Mouse (Mus musculus): ENCODE results near the gene Tln1. TPM values are rescaled to one million over a fixed set of nuclear protein-coding genes. Genes with fewer than 3 reads are reported as not detected.

Gene Tln1
- polyA plus RNA-seq, 1 experiment from 2014 or later = 64.6 TPM

- no peak overlapping the region for H3K4me2 ChIP-seq (replicated peaks)
- H3K9me3 ChIP-seq = no peaks in the 10 kb centered on the region
- no peak overlapping the region for H3K4me3 ChIP-seq
- no peaks in the 10 kb centered on the region for H3K27me3 ChIP-seq
- no peak for ATAC-seq (ENCODE audit: low FRiP score, low read depth)
- H3K4me1 ChIP-seq = no peaks in the 10 kb centered on the region
- no peak overlapping the region for H3K27ac ChIP-seq (replicated peaks)
- 80% methylated on average over 8 of the region's 8 CpGs for WGBS
- H3K36me3 ChIP-seq = peaks cover 32% of the 10 kb centered on the region
- no peak overlapping the region for H3K9ac ChIP-seq (replicated peaks)
These were observed 23.9 kb upstream of the Tln1 start for GRCm38 (mm10) chr4:43586411-43586810.

DNA sequence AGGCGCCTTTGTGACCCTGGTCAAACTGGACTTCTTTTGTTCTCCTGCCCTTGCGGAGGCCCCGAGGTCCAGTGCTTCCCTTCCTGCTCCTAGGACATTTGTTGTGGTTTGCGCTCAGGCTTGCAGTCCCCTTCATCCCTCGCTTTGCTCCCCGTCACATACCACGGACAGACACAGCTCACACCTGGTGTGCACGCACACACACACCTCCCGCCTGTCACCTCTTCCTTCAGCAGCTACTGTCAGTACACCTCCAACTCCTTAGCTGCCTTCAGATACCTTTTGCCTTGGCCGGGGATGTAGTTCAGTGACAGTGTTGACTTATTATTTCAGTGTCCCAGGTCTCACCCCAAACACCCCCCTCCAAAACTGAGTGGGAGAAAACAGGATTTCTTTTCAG is 23.2 kb upstream of the Tln1 start:
- Histone ChIP-seq H3K4me1 (no peaks in the 10 kb centered on the region), H3K36me3 (peaks cover 40% of the 10 kb centered on the region), H3K9me3 (no peaks in the 10 kb centered on the region), H3K4me2 (replicated peaks) (no peak overlapping the region), H3K27me3 (no peaks in the 10 kb centered on the region), H3K4me3 (no peak overlapping the region), H3K27ac (replicated peaks) (no peak overlapping the region), H3K9ac (replicated peaks) (no peak overlapping the region)
- 64% methylated on average over 10 of the region's 10 CpGs for WGBS
- no peak for ATAC-seq (ENCODE audit: low FRiP score, low read depth)

DNA sequence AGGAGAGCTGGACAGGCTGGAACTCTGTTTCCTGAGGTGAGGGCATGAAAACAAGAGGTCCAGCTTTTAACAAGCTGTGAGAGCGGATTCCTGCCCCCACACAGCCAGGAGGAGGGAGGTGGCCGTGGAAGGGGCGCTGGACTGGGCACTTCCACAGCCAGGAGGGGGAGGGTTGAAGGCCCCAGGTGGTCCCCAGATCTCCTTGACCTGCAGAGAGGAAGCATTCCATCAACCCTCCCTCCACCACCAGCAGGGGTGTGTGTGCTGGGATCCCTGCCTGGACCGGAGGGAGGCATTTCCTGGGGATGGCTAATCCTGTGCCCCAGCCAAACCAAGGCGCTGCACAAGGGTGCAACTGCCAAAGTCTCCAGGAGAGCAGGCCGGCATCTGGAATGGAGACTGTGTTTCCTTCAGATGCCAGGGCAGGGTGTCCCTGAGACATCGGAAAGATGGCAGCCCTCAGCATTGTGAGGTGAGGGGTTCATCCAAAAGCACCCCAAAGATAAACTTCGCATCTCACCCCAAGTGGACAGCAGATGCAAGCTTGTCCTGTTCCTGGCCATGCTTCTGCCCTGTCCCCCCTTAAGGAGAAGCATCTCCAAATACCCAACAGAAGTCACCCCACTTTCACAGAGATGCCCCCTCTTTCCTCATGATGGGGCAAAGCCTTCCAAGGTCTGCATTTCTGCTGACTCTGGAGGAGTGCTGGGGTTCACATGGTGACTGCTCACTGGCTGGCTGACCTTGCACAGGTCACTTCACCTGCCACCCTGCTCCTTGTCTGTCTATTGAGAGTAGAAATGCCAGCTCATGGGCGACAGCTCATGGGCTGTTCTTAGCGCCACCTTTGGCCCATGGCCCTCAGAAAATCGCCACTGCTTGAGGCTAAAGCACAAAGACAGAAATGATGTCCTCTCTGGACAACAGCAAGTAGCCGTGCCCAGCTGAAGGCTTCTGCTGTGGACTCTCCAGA is 22.2 kb upstream of the Tln1 start, which contains the start of gene Msmp:
Gene Msmp, minus strand, starts transcription at position 51 of the 973 bp plus-strand sequence.
- H3K4me1 ChIP-seq = peaks cover 4% of the 10 kb centered on the region
- 63% methylated on average over 12 of the region's 12 CpGs for WGBS
- H3K4me2 ChIP-seq (replicated peaks) = no peak within 1 kb of the TSS
- H3K27ac ChIP-seq (replicated peaks) = no peak within 1 kb of the TSS
- ATAC-seq (ENCODE audit: low FRiP score, low read depth) = no peak
- no peak within 1 kb of the TSS for H3K4me3 ChIP-seq
- no peak within 1 kb of the TSS for H3K9ac ChIP-seq (replicated peaks)
- no peaks in the 10 kb centered on the region for H3K27me3 ChIP-seq
- no peaks in the 10 kb centered on the region for H3K9me3 ChIP-seq
- H3K36me3 ChIP-seq = peaks cover 45% of the 10 kb centered on the region

DNA sequence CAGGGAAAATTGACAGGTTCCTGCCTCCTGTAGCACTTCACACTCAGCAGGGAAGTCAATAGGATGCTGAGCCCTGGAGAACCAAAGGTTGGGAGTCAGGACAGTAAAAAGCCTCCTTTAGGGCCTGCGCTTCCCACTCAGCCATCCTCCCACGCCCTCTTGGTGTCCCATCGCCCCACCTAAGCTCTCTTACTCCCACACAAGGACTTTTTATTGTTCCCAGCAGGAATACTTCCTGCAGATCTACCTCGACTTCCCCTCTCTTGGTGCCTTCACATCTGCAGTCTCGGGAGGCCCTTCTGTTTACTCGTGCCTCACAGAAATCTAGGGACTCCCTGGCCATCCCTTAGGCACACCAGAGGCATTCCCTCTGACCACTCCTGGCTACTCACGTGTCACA is 20.9 kb upstream of the Tln1 start:
- Histone ChIP-seq H3K4me1 (peaks cover 10% of the 10 kb centered on the region), H3K4me2 (replicated peaks) (no peak overlapping the region), H3K4me3 (no peak overlapping the region), H3K9me3 (no peaks in the 10 kb centered on the region), H3K27ac (replicated peaks) (no peak overlapping the region), H3K27me3 (no peaks in the 10 kb centered on the region), H3K9ac (replicated peaks) (no peak overlapping the region), H3K36me3 (peaks cover 45% of the 10 kb centered on the region)
- 79% methylated on average over 7 of the region's 7 CpGs for whole genome bisulfite sequencing
- no peak for ATAC-seq (ENCODE audit: low FRiP score, low read depth)

DNA sequence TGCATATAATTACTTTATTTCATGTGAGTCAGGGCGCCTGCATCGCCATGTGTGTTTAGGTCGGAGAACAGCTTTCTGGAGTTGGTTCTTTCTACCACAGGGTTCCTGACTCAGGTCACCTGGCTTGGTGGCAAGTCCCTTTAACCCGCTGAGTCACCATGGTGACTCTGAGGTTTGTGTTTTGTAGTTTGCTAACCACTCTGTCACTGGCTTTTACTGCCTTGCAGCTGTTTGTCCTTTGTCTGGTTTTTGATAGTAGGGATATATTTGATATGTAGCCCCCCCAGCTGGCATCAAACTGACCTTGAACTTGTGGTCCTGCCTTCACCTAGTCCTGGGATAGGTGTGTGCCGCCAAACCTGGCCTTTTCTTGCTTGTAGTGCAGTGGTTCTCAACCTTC is 19.8 kb upstream of the Tln1 start:
- no peak overlapping the region for H3K27ac ChIP-seq (replicated peaks)
- whole genome bisulfite sequencing = 92% methylated on average over 5 of the region's 5 CpGs
- no peak overlapping the region for H3K9ac ChIP-seq (replicated peaks)
- peaks cover 45% of the 10 kb centered on the region for H3K36me3 ChIP-seq
- H3K4me2 ChIP-seq (replicated peaks) = no peak overlapping the region
- no peak for ATAC-seq (ENCODE audit: low FRiP score, low read depth)
- peaks cover 20% of the 10 kb centered on the region for H3K4me1 ChIP-seq
- H3K9me3 ChIP-seq = no peaks in the 10 kb centered on the region
- H3K4me3 ChIP-seq = no peak overlapping the region
- no peaks in the 10 kb centered on the region for H3K27me3 ChIP-seq

- ATAC-seq (ENCODE audit: low FRiP score, low read depth) = no peak
- Histone ChIP-seq H3K27me3 (no peaks in the 10 kb centered on the region), H3K4me2 (replicated peaks) (no peak overlapping the region), H3K36me3 (peaks cover 45% of the 10 kb centered on the region), H3K27ac (replicated peaks) (no peak overlapping the region), H3K4me3 (no peak overlapping the region), H3K9me3 (no peaks in the 10 kb centered on the region), H3K4me1 (peaks cover 29% of the 10 kb centered on the region), H3K9ac (replicated peaks) (no peak overlapping the region)
- 96% methylated on average over 12 of the region's 12 CpGs for WGBS
These were observed 18.9 kb upstream of the Tln1 start for GRCm38 (mm10) chr4:43581381-43581780.

DNA sequence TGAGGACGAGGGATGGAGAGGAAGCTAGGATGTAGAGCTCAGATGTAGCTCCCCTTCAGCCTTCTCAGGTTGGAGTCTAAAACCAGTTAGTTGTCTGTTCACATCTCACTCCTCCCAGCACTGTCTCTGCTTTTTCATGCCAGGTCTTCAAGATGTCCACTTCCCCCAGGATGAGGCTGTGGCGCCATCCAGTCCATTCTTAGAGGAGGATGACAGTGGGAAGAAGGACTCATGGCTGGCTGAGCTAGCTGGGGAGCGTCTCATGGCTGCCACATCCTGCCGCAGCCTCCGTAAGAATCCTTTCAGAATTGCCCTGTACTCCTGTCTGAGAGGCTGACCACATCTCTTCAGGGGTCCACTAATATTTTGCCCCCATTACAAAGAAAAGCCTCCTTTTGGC is 18.2 kb upstream of the Tln1 start:
- peaks cover 35% of the 10 kb centered on the region for H3K4me1 ChIP-seq
- ATAC-seq (ENCODE audit: low FRiP score, low read depth) = no peak
- WGBS = 94% methylated on average over 5 of the region's 5 CpGs

GRCm38 (mm10) chr4:43579731-43580130 is 17.2 kb upstream of the Tln1 start:
- peaks cover 45% of the 10 kb centered on the region for H3K36me3 ChIP-seq
- 87% methylated on average over 6 of the region's 6 CpGs for WGBS
- peak overlapping the region; percentile 96 for H3K4me2 ChIP-seq (replicated peaks)
- no peaks in the 10 kb centered on the region for H3K27me3 ChIP-seq
- H3K27ac ChIP-seq (replicated peaks) = no peak overlapping the region
- H3K9me3 ChIP-seq = no peaks in the 10 kb centered on the region
- ATAC-seq (ENCODE audit: low FRiP score, low read depth) = no peak
- H3K4me1 ChIP-seq = peaks cover 45% of the 10 kb centered on the region
- H3K9ac ChIP-seq (replicated peaks) = peak overlapping the region; percentile 92; the same call in 1 of the 2 replicates
- H3K4me3 ChIP-seq = peak overlapping the region; percentile 82

More for the DNA sequence above, 18.2 kb upstream of the Tln1 start:
- no peak overlapping the region for H3K4me3 ChIP-seq
- no peak overlapping the region for H3K4me2 ChIP-seq (replicated peaks)
- no peaks in the 10 kb centered on the region for H3K9me3 ChIP-seq
- H3K36me3 ChIP-seq = peaks cover 45% of the 10 kb centered on the region
- H3K27me3 ChIP-seq = no peaks in the 10 kb centered on the region
- H3K27ac ChIP-seq (replicated peaks) = no peak overlapping the region
- H3K9ac ChIP-seq (replicated peaks) = no peak overlapping the region

- 11% methylated on average over 10 of the region's 10 CpGs for WGBS
- peak overlapping the region; percentile 82 for H3K4me3 ChIP-seq
- H3K4me2 ChIP-seq (replicated peaks) = peak overlapping the region; percentile 96
- H3K27ac ChIP-seq (replicated peaks) = peak overlapping the region; percentile 63; the same call in 1 of the 2 replicates
- H3K9me3 ChIP-seq = no peaks in the 10 kb centered on the region
- ATAC-seq (ENCODE audit: low FRiP score, low read depth) = no peak
- H3K4me1 ChIP-seq = peaks cover 45% of the 10 kb centered on the region
- peaks cover 41% of the 10 kb centered on the region for H3K36me3 ChIP-seq
- H3K27me3 ChIP-seq = no peaks in the 10 kb centered on the region
- H3K9ac ChIP-seq (replicated peaks) = peak overlapping the region; percentile 92
These were observed 16.8 kb upstream of the Tln1 start for GRCm38 (mm10) chr4:43579256-43579655.

GRCm38 (mm10) chr4:43578376-43579204 is 16.1 kb upstream of the Tln1 start, which contains the start of the genes Rgp1 and Gba2:
Gene Rgp1, plus strand, starts transcription at chr4:43578715.
Gene Gba2, minus strand, starts transcription at chr4:43578873.
- peaks cover 45% of the 10 kb centered on the region for H3K4me1 ChIP-seq

GRCm38 (mm10) chr4:43577237-43577881 is 14.9 kb upstream of the Tln1 start:
- Histone ChIP-seq H3K27ac (replicated peaks) (no peak overlapping the region), H3K4me3 (peak overlapping the region; percentile 82), H3K9ac (replicated peaks) (peak overlapping the region; percentile 92), H3K27me3 (no peaks in the 10 kb centered on the region), H3K4me2 (replicated peaks) (peak overlapping the region; percentile 96), H3K9me3 (no peaks in the 10 kb centered on the region), H3K36me3 (peaks cover 35% of the 10 kb centered on the region), H3K4me1 (peaks cover 45% of the 10 kb centered on the region)
- no peak for ATAC-seq (ENCODE audit: low FRiP score, low read depth)
- 58% methylated on average over 8 of the region's 8 CpGs for WGBS

More at GRCm38 (mm10) chr4:43578376-43579204, 16.1 kb upstream of the Tln1 start, which contains the start of the genes Rgp1 and Gba2:
- WGBS = under 1% methylated on average over 75 of the region's 76 CpGs
- peaks cover 40% of the 10 kb centered on the region for H3K36me3 ChIP-seq
- H3K4me3 ChIP-seq = peak within 1 kb of the TSS; percentile 82
- H3K4me2 ChIP-seq (replicated peaks) = peak within 1 kb of the TSS; percentile 96
- ATAC-seq (ENCODE audit: low FRiP score, low read depth) = peak; percentile 85
- no peaks in the 10 kb centered on the region for H3K9me3 ChIP-seq
- H3K27me3 ChIP-seq = no peaks in the 10 kb centered on the region
- H3K9ac ChIP-seq (replicated peaks) = peak within 1 kb of the TSS; percentile 92
- peak within 1 kb of the TSS; percentile 63 for H3K27ac ChIP-seq (replicated peaks)

Data from midbrain, embryonic 12.5 days (tissue).